Mouse (Mus musculus): ENCODE measurements at regions not wholly inside any gene's neighbourhood (a gene's known extent, or its start where the extent isn't known, plus 50 kb on each side); places are given as distances from the start of the nearest gene placed in this dataset.
"Not testable (repeated sequence)": the region's sequence is repeated elsewhere in the genome, so short reads cannot be mapped to it uniquely, and the experiment has no call there.

- DNase-seq (ENCODE audit: low spot score in 2 of 2): peak in 1 of 2 experiments; percentile 19
These were observed 435.6 kb upstream of the Htr2a start for GRCm38 (mm10) chr14:74205011-74205410.

DNA sequence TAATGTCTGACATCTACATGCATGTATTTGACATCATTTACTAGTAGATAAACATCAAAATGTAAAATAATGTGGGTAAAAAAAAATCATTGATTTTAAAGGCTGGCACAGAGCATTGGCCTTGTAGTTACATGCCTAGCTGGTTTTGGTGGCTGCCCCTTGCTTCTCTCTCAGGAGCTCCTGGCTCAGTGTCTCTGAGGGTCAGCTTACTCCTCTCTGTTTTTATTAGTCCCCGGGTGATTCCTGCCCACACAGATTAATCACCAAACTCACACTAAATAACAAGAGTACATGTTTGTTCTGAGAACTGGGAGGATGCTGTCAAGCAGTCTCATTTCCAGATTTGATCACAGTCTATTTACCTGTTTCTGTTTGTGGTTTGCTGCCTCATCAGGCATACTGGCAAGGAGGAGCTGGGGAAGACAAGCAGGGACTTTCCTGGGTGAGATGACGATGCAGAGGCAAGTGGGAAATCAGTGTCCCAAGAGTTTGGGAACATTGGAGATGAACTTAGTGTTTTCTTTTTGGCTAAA is 422.7 kb upstream of the Htr2a start:
- no peak for DNase-seq (ENCODE audit: low spot score in 2 of 2)

DNA sequence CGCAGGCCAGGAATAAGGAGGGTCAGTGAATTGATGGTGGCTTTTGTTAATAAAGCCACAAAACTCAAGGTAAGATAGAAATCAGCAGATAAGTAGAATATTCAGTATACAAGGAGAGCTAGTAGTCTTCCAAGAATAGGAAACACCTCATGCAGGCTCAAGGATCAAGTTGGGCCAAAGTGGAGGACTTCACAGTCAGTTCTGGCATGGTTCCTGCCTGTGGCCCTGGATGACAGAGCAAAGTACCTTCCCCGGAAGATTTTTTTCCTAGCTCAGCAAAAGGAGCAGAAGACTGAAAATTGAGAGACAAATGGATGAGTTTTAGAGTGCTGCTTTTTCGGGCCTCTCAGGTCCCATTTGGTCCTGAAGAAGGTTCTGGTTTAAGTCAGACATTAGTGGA is 420.9 kb upstream of the Htr2a start:
- DNase-seq (ENCODE audit: low spot score in 2 of 2): no peak

GRCm38 (mm10) chr14:74222093-74222492 is 418.5 kb upstream of the Htr2a start:
- no peak for DNase-seq (ENCODE audit: low spot score in 2 of 2)

DNA sequence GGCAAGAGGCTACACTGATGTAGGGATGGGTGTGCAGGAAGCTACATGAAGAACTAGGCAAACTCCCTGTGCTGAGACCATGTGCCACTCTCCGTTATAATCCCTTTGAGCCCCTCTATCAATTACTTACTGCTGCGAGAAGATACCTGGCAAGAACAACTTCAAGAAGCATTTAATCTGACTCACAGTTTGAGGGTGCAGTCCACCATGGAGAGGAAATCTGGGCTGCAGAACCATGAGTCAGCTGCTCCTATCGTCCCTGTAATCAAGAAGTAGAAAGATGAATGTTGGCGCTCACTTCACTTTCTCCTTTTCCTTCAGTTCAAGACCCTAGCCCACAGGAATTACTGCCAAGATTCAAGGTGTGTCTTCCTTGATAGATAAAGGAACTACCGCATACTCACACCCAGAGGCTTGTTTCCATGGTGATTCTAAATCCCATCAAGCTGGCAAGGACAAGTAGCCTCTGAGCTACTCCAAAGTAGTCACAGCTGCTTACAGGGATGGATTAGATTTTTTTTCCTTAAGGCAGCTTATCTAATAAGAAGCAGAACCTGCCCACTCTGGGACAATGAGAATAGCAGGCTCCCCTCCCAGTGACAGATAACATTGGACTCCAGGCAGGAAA is 411.0 kb upstream of the Htr2a start:
- no peak for DNase-seq (ENCODE audit: low spot score in 2 of 2)

- DNase-seq (ENCODE audit: low spot score in 2 of 2): no peak
These were observed 400.4 kb upstream of the Htr2a start for GRCm38 (mm10) chr14:74240212-74240611.

DNA sequence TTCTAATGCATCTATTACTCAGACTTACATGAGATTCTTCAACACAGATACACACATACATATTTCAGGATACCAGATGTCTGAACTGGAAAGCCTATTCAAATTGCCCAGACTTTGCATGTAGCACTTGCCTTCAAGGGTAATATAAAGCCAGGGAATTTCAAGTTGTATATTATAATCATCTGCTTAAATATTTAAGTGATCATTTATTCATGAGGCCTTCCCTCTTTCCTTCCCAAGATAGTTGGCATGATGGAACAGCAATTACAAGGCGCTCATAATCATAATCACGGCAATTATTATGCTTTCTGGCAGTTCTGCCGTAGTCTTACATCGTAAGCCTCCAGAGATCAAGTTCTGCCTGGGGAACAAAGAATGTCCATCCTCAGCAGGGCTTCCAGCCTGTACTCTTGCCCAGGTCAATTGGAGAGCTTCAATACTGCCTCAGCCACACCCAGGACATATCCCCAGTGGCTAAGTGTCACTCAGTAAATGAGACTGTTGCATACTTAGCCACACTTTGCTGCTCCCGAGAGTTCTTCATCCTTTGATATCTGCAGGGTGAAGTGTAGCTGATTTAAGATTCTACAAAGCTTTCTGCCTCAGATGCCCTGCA is 391.3 kb upstream of the Htr2a start:
- DNase-seq (ENCODE audit: low spot score in 2 of 2): no peak

- DNase-seq (ENCODE audit: low spot score in 2 of 2): no peak
These were observed 390.6 kb upstream of the Htr2a start for GRCm38 (mm10) chr14:74250021-74250420.

- peak; percentile 49 to 74 for DNase-seq (ENCODE audit: low spot score in 2 of 2)
These were observed 388.2 kb upstream of the Htr2a start for GRCm38 (mm10) chr14:74252189-74253145.

DNA sequence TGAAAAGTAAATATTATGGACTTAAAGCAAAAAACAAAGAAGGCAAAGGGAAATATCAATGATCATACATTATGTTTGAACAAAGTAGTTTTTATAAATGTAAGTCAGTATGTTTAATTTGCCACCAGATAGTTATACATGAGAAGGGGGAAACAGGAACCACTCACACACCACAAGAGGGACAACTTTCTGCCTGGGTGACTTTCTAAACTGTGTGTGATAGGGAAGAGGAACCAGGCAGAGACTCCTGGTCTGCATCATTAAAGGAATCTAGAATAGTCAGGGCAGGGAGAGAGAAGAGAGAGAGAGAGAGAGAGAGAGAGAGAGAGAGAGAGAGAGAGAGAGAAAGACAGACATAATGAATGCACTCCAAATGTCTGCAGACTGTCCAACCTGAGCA is 385.6 kb upstream of the Htr2a start:
- no peak for DNase-seq (ENCODE audit: low spot score in 2 of 2)

GRCm38 (mm10) chr14:74259437-74259836 is 381.2 kb upstream of the Htr2a start:
- DNase-seq (ENCODE audit: low spot score in 2 of 2): no peak

DNA sequence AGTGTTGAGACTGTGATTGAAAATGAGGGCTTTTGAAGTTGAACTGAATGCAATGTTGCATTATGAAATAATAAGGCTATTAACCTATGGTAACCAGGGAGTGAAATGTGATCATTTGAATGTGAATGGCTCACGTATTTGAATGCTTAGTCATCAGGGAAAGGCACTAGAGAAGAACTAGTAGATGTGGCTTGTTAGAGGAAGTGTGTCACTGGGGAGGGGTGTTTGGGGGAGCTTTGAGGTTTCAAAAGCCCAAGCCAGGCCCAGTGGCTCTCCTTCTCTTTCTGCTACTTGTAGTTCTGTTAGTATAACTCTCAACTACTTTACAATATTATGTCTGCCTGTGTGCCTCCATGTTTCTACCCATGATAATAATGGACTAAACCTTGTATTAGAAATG is 373.6 kb upstream of the Htr2a start:
- DNase-seq (ENCODE audit: low spot score in 2 of 2): no peak

GRCm38 (mm10) chr14:74294560-74294959 is 346.1 kb upstream of the Htr2a start:
- DNase-seq (ENCODE audit: low spot score in 2 of 2): peak; percentile 12 to 57

GRCm38 (mm10) chr14:74304483-74304882 is 336.2 kb upstream of the Htr2a start:
- DNase-seq (ENCODE audit: low spot score in 2 of 2): no peak

GRCm38 (mm10) chr14:74306717-74307307 is 333.8 kb upstream of the Htr2a start:
- DNase-seq (ENCODE audit: low spot score in 2 of 2): no peak

DNA sequence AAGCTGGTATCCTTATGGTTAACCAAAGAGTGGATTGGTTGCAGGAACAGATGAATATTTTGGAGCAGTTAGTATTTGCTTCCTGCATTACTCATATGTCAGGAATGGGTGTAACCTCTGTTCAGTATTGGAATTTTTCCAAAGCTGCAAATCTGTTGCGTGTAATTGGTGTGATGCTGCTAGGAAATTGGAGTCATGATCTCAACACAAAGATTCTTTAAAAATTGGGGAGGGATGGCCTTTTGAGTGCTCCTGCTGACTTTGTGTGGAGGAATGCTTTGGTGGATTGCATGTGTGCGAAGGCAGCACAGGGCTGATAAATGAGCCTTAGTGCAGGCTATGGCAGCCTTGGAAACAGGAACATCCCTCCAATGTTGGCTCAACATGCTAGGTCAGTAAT is 331.2 kb upstream of the Htr2a start:
- not testable (repeated sequence) for DNase-seq (ENCODE audit: low spot score in 2 of 2)

DNA sequence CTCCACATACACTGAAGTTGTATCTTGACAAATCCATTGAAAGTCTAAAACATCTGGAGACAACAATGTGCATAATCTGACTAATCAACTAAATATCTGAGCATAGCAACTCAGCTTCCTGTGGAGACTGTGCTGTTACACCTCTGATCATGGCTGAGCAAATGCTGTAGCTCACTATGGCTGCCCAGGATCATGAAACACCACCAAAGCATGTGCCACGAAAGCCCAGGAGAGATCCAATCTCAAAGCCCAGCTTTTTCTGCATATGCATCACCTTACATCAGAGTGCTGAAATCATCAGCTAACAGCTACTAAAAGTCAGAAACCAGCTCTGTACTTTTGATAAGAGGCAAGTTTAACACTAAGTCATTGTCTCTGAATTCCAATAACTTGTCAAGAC is 313.3 kb upstream of the Htr2a start:
- DNase-seq (ENCODE audit: low spot score in 2 of 2): no peak

- DNase-seq (ENCODE audit: low spot score in 2 of 2): no peak
These were observed 289.9 kb upstream of the Htr2a start for GRCm38 (mm10) chr14:74350751-74351150.

- DNase-seq (ENCODE audit: low spot score in 2 of 2): no peak
These were observed 288.4 kb upstream of the Htr2a start for GRCm38 (mm10) chr14:74352286-74352685.

DNA sequence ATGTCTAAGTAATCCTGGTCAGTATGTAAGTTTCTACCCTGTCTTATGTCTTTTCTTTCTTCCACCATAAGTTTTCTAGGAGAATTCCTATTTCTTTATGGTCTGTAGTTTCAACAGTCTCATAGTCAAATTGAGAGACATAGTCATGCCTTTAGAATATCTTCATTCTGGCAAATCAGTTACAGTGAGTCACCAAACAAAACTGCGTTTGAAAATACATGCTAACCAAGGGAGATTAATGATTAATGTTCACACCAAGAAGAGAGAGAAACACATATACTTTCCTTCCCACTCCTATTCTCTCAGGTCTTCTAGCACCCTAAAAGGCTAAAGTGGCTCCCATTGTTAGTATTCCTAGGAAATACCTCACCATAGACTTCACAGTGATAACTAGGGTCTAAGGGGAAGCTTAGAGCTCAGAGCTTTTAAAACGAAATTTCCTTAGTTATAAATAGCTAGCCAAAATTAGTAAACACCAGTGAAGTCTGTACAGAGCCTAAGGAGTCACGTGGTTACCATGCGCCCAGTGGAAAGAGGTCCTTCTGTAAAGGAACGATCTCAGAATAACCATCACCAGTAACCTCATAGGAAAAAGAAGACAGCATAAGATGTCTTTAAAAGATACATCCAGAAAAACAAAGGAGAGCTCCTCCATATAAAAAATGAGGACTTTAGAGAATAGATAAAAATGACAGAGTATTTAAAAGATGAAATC is 281.8 kb upstream of the Htr2a start:
- no peak for DNase-seq (ENCODE audit: low spot score in 2 of 2)

Measured in frontal cortex, postnatal 36 days (tissue).